Mouse (Mus musculus) myocyte (in vitro differentiated cells): ENCODE data around the gene Copg2. TPM values are rescaled to one million over a fixed set of nuclear protein-coding genes. Genes with fewer than 3 reads are reported as not detected.

Experiments used
- H3K27me3 ChIP-seq: one replicate; pipeline ENCODE4 v1.6.1; 2011; ENCODE audit not compliant: control insufficient read depth, insufficient read depth, insufficient read length
- H3K36me3 ChIP-seq: one replicate; pipeline ENCODE4 v1.6.1; 2011; ENCODE audit not compliant: control insufficient read depth, insufficient read depth
- H3K4me2 ChIP-seq: one replicate; pipeline ENCODE4 v1.6.1; 2011; ENCODE audit warnings: low read depth, control low read depth
- H3K4me3 ChIP-seq: one replicate; pipeline ENCODE4 v1.5.1; 2011; ENCODE audit warnings: mild to moderate bottlenecking, control low read depth, moderate library complexity
- H3K79me2 ChIP-seq: one replicate; pipeline ENCODE4 v1.6.1; 2011; ENCODE audit not compliant: control insufficient read depth, insufficient read depth
- H3ac ChIP-seq: one replicate; pipeline ENCODE4 v1.6.1; 2011; ENCODE audit not compliant: control insufficient read depth, insufficient read length
- CEBPB ChIP-seq: IDR thresholded peaks from 2 replicates; pipeline ENCODE4 v1.6.1; 2011; ENCODE audit warnings: mild to moderate bottlenecking, moderate library complexity; ENCODE audit not compliant: poor library complexity, insufficient read depth, severe bottlenecking
- E2F4 ChIP-seq: IDR thresholded peaks from one replicate; pipeline ENCODE4 v1.6.1; 2011; ENCODE audit warnings: mild to moderate bottlenecking, control low read depth, moderate library complexity; ENCODE audit not compliant: insufficient read depth
- MAX ChIP-seq: IDR thresholded peaks from one replicate; pipeline ENCODE4 v1.6.1; 2011; ENCODE audit warnings: low read depth, mild to moderate bottlenecking, control low read depth
- MYOD1 ChIP-seq, 3 experiments: IDR thresholded peaks; one replicate each; pipeline ENCODE4 v1.6.1; 2011; ENCODE audit warnings: control low read depth in 2 of 3, low read depth in 2 of 3, mild to moderate bottlenecking in 2 of 3, moderate library complexity in 1 of 3; ENCODE audit not compliant: insufficient read length in 2 of 3, control insufficient read depth in 1 of 3
- MYOG ChIP-seq, 3 experiments: IDR thresholded peaks; one replicate each; pipeline ENCODE4 v1.6.1; 2011; ENCODE audit warnings: control low read depth in 2 of 3, low read depth in 2 of 3, mild to moderate bottlenecking in 2 of 3; ENCODE audit not compliant: insufficient read length in 2 of 3, control insufficient read depth in 1 of 3, insufficient read depth in 1 of 3
- POLR2A ChIP-seq: IDR thresholded peaks from one replicate; pipeline ENCODE4 v1.6.1; 2011; ENCODE audit warnings: low read depth, mild to moderate bottlenecking, control low read depth, moderate library complexity; ENCODE audit not compliant: insufficient read length
- POLR2AphosphoS2 ChIP-seq: IDR thresholded peaks from one replicate; pipeline ENCODE4 v1.6.1; 2011; ENCODE audit warnings: low read depth, control low read depth; ENCODE audit not compliant: insufficient read length
- REST ChIP-seq: IDR thresholded peaks from one replicate; pipeline ENCODE4 v1.6.1; 2011; ENCODE audit warnings: mild to moderate bottlenecking, control low read depth, moderate library complexity; ENCODE audit not compliant: insufficient read depth, insufficient read length
- SRF ChIP-seq: IDR thresholded peaks from one replicate; pipeline ENCODE4 v1.6.1; 2011; ENCODE audit warnings: low read depth; ENCODE audit not compliant: control insufficient read depth, insufficient read length
- TCF12 ChIP-seq: IDR thresholded peaks from one replicate; pipeline ENCODE4 v1.6.1; 2011; ENCODE audit warnings: mild to moderate bottlenecking, control low read depth; ENCODE audit not compliant: poor library complexity, insufficient read depth, severe bottlenecking
- TCF3 ChIP-seq: IDR thresholded peaks from one replicate; pipeline ENCODE4 v1.6.1; 2011; ENCODE audit warnings: low read depth, control low read depth; ENCODE audit not compliant: insufficient read length
- USF1 ChIP-seq: IDR thresholded peaks from one replicate; pipeline ENCODE4 v1.6.1; 2011; ENCODE audit warnings: low read depth, mild to moderate bottlenecking, control low read depth, moderate library complexity
- polyA plus RNA-seq: library from polyadenylated mRNA; unstranded; fragments of >200 nt; fragmentation: generic; extraction: Trizol; gene quantifications from one replicate; pipeline ENCODE4 v1.2.1, GENCODE M21; 2012; ENCODE audit warnings: missing spikeins

The Copg2 gene
- polyA plus RNA-seq, 1 experiment: 26.6 TPM

GRCm38 (mm10) chr6:30865031-30865678 lies 31.4 kb downstream of the Copg2 start:
- TF ChIP-seq TCF3 (no peak), MYOG (IDR thresholded peaks at IDR 0.05; ENCODE audit: control insufficient read depth in 1 of 3, insufficient read depth in 1 of 3, insufficient read length in 2 of 3, low read depth in 2 of 3) (no peak), REST (no peak), SRF (no peak), POLR2A (no peak), CEBPB (no peak), USF1 (no peak), MAX (no peak), MYOD1 (IDR thresholded peaks at IDR 0.05; ENCODE audit: control insufficient read depth in 1 of 3, insufficient read length in 2 of 3, low read depth in 2 of 3) (no peak), POLR2AphosphoS2 (no peak), TCF12 (no peak)
- H3K4me3 ChIP-seq: no peak overlapping the region
- H3K36me3 ChIP-seq: no peaks in the 10 kb centered on the region

GRCm38 (mm10) chr6:30855956-30856355 lies 40.6 kb downstream of the Copg2 start:
- Histone ChIP-seq H3K79me2 (no peaks in the 10 kb centered on the region), H3K36me3 (peaks cover 41% of the 10 kb centered on the region), H3K4me3 (no peak overlapping the region), H3K4me2 (no peak overlapping the region), H3ac (no peak overlapping the region), H3K27me3 (no peaks in the 10 kb centered on the region)
- no peak for TF ChIP-seq MYOG (IDR thresholded peaks at IDR 0.05; ENCODE audit: control insufficient read depth in 1 of 3, insufficient read depth in 1 of 3, insufficient read length in 2 of 3, low read depth in 2 of 3)
- no peak for TF ChIP-seq E2F4
- no peak for TF ChIP-seq MAX
- no peak for TF ChIP-seq SRF

More at GRCm38 (mm10) chr6:30865031-30865678, 31.4 kb downstream of the Copg2 start:
- Histone ChIP-seq H3K79me2 (no peaks in the 10 kb centered on the region), H3K4me2 (no peak overlapping the region), H3ac (no peak overlapping the region), H3K27me3 (no peaks in the 10 kb centered on the region)

- H3K27me3 ChIP-seq: no peaks in the 10 kb centered on the region
- TF ChIP-seq MYOD1 (IDR thresholded peaks at IDR 0.05; ENCODE audit: control insufficient read depth in 1 of 3, insufficient read length in 2 of 3, low read depth in 2 of 3) (no peak), USF1 (no peak), MYOG (IDR thresholded peaks at IDR 0.05; ENCODE audit: control insufficient read depth in 1 of 3, insufficient read depth in 1 of 3, insufficient read length in 2 of 3, low read depth in 2 of 3) (no peak), SRF (no peak), TCF3 (no peak), POLR2A (no peak), CEBPB (no peak), REST (no peak), POLR2AphosphoS2 (no peak), E2F4 (no peak), TCF12 (no peak), MAX (no peak)
- no peak overlapping the region for H3ac ChIP-seq
- H3K79me2 ChIP-seq: no peaks in the 10 kb centered on the region
- H3K4me3 ChIP-seq: no peak overlapping the region
- H3K4me2 ChIP-seq: no peak overlapping the region
- H3K36me3 ChIP-seq: peaks cover 41% of the 10 kb centered on the region
Measured at GRCm38 (mm10) chr6:30855205-30855604, 41.4 kb downstream of the Copg2 start.

- Histone ChIP-seq H3K27me3 (no peaks in the 10 kb centered on the region), H3K4me3 (no peak overlapping the region), H3K36me3 (peaks cover 5% of the 10 kb centered on the region), H3K79me2 (no peaks in the 10 kb centered on the region), H3ac (no peak overlapping the region), H3K4me2 (no peak overlapping the region)
- no peak for TF ChIP-seq POLR2A
- no peak for TF ChIP-seq REST
- TF ChIP-seq SRF: no peak
- TF ChIP-seq MYOG (IDR thresholded peaks at IDR 0.05; ENCODE audit: control insufficient read depth in 1 of 3, insufficient read depth in 1 of 3, insufficient read length in 2 of 3, low read depth in 2 of 3): no peak
- TF ChIP-seq TCF3: no peak
- no peak for TF ChIP-seq USF1
- no peak for TF ChIP-seq MAX
- no peak for TF ChIP-seq POLR2AphosphoS2
- no peak for TF ChIP-seq TCF12
- TF ChIP-seq CEBPB: no peak
- no peak for TF ChIP-seq MYOD1 (IDR thresholded peaks at IDR 0.05; ENCODE audit: control insufficient read depth in 1 of 3, insufficient read length in 2 of 3, low read depth in 2 of 3)
- no peak for TF ChIP-seq E2F4
Measured at GRCm38 (mm10) chr6:30849818-30850217, 46.8 kb downstream of the Copg2 start.

DNA sequence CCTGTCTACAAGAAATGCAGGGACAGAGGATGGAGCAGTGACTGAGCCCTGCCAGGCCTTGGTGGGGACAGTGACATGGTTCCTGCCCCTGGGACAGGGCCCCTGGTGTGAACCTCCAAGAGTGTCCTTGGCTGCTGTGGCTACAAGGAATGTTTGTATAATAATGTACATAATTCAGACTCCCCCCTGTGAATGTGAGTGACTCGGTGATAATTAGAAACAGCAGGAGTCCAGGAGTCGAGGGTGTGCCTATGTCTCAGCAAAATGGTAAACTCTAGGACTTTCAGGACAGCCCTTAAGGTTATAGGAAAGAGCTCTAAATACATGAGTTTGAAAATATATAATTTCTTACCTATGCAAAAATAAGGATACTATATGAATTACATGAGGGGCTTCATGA lies 64.4 kb downstream of the Copg2 start:
- TF ChIP-seq CEBPB: no peak
- TF ChIP-seq MYOG (IDR thresholded peaks at IDR 0.05; ENCODE audit: control insufficient read depth in 1 of 3, insufficient read depth in 1 of 3, insufficient read length in 2 of 3, low read depth in 2 of 3): no peak
- no peak for TF ChIP-seq USF1
- no peak for TF ChIP-seq E2F4
- TF ChIP-seq POLR2A: no peak
- no peak for TF ChIP-seq MYOD1 (IDR thresholded peaks at IDR 0.05; ENCODE audit: control insufficient read depth in 1 of 3, insufficient read length in 2 of 3, low read depth in 2 of 3)
- TF ChIP-seq SRF: no peak
- no peak for TF ChIP-seq TCF12
- TF ChIP-seq REST: no peak
- no peak for TF ChIP-seq TCF3
- TF ChIP-seq MAX: no peak
- TF ChIP-seq POLR2AphosphoS2: no peak
- H3K36me3 ChIP-seq: peaks cover 3% of the 10 kb centered on the region

More for the DNA sequence above, 64.4 kb downstream of the Copg2 start:
- Histone ChIP-seq H3K4me2 (no peak overlapping the region), H3K27me3 (no peaks in the 10 kb centered on the region), H3ac (no peak overlapping the region), H3K4me3 (no peak overlapping the region), H3K79me2 (no peaks in the 10 kb centered on the region)
